In the genomic region with DNA sequence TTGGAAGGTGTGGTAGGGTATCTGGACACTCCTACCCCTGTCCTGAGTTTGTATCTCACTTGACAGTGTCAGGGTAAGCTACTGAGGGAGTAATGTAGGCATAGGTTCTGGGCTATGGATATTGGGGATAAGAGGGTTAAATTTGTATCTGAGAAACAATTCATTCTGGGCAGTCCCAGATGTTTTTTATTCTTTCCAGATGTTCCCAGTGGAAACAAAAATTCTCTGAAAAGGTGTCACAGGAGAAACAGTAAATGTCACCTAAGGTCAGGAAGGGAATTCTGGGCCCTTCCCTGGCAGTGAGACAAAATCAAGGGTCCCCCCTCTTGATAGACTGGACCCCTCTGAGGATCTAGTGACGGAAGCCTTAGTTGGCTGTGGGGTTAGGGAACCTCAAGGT, we compare ENCODE assay signal across 23 mouse cellular contexts. TPM values are rescaled to one million over a fixed set of nuclear protein-coding genes. Genes with fewer than 3 reads are reported as not detected.
"Had no signal": no experiment of that assay in that cellular context is flagged by ENCODE, and none has a peak within 500 bp of the region (broad histone marks: within the 10 kb centered on the region; RNA-seq: fewer than 3 reads in every experiment).

No protein-coding gene starts in this region.

- DNase-seq: kidney, adult 11 months; kidney, adult 9 months; kidney, postnatal 36 days; layer of hippocampus, adult 9-11 months; layer of hippocampus, postnatal 36 days; lung, embryonic 14.5 days; lung, postnatal 10 days; lung, postnatal 4 days; right cerebral cortex, postnatal 25 days; thymus, adult 18-20 months; thymus, postnatal 25 days had no signal

- H3K4me1 ChIP-seq: neural tube, embryonic 13.5 days had no signal

- H3K36me3 ChIP-seq: limb, embryonic 15.5 days; liver, embryonic 12.5 days; neural tube, embryonic 13.5 days had no signal

- H3K27me3 ChIP-seq: limb, embryonic 15.5 days; neural tube, embryonic 13.5 days had no signal

- H3K4me3 ChIP-seq: limb, embryonic 15.5 days; liver, embryonic 12.5 days; neural tube, embryonic 13.5 days had no signal

- H3K9me3 ChIP-seq: limb, embryonic 15.5 days; liver, embryonic 12.5 days; neural tube, embryonic 13.5 days had no signal

- H3K9ac ChIP-seq: limb, embryonic 15.5 days; liver, embryonic 12.5 days; lung, embryonic 14.5 days; neural tube, embryonic 13.5 days had no signal

- ATAC-seq: liver, embryonic 12.5 days; midbrain, embryonic 16.5 days had no signal

- H3K27ac ChIP-seq: kidney, postnatal 0 days; limb, embryonic 15.5 days; liver, embryonic 12.5 days; neural tube, embryonic 13.5 days had no signal

- H3K4me2 ChIP-seq: limb, embryonic 15.5 days; liver, embryonic 12.5 days; lung, embryonic 14.5 days; midbrain, embryonic 11.5 days; neural tube, embryonic 13.5 days had no signal

RNA-seq across cellular contexts. Expression of a gene that starts 1.9 kb away (rescaled TPM):
- total RNA-seq: layer of hippocampus, adult 18-20 months had no signal

RNA-seq across cellular contexts. Expression of a gene that starts 14.8 kb away (rescaled TPM):
- total RNA-seq: layer of hippocampus, adult 18-20 months; layer of hippocampus, postnatal 36 days; left cerebral cortex, postnatal 10 days; megakaryocyte, adult 5-6 weeks had no signal
- polyA plus RNA-seq: kidney, postnatal 0 days; limb, embryonic 15.5 days; liver, embryonic 12.5 days; liver, embryonic 16.5 days; lung, embryonic 14.5 days; midbrain, embryonic 11.5 days; neural tube, embryonic 13.5 days; stomach, embryonic 14.5 days; urinary bladder, adult 2 months had no signal

RNA-seq across cellular contexts. Expression of a gene that starts 36.7 kb away (rescaled TPM):
- total RNA-seq: layer of hippocampus, postnatal 36 days had no signal
- polyA plus RNA-seq: liver, embryonic 12.5 days; midbrain, embryonic 11.5 days; midbrain, embryonic 16.5 days; neural tube, embryonic 13.5 days; stomach, embryonic 14.5 days had no signal
